10 mouse cellular contexts compared by ENCODE assay signal in genomic region chrX:106190091-106190490, GRCm38 (mm10). TPM values are rescaled to one million over a fixed set of nuclear protein-coding genes. Genes with fewer than 3 reads are reported as not detected.
DNase-seq lines count a peak whose midpoint lies in the region; ATAC-seq and TF ChIP-seq lines count a peak whose summit lies in the region.
"Had no signal": no experiment of that assay in that cellular context is flagged by ENCODE, and none has a peak within 500 bp of the region (broad histone marks: within the 10 kb centered on the region; RNA-seq: fewer than 3 reads in every experiment).

No protein-coding gene starts in this region.

- H3K4me2 ChIP-seq in lung, embryonic 14.5 days, result peak overlapping the region; percentile 74; the same call in 1 of the 2 replicates
- H3K4me2 ChIP-seq in limb, embryonic 11.5 days (ENCODE audit: low read depth, severe bottlenecking), result peak overlapping the region; percentile 24; the same call in 1 of the 2 replicates
- peak overlapping the region; percentile 64; the same call in 1 of the 2 replicates for H3K4me2 ChIP-seq in neural tube, embryonic 15.5 days

- WGBS in lung, embryonic 14.5 days, result 30% methylated on average over 4 of the region's 4 CpGs
- 54% methylated on average over 4 of the region's 4 CpGs for WGBS in limb, embryonic 11.5 days
- WGBS in neural tube, embryonic 15.5 days, result 49% methylated on average over 4 of the region's 4 CpGs
- 80% methylated on average over 4 of the region's 4 CpGs for WGBS in thymus, adult 2 months

- no peak for TF ChIP-seq POLR2A in thymus, adult 2 months (IDR thresholded peaks at IDR 0.05; ENCODE audit: control insufficient read depth, extremely low read depth, insufficient read depth, low read length, poor library complexity)

- no peaks in the 10 kb centered on the region for H3K9me3 ChIP-seq in lung, embryonic 14.5 days (ENCODE audit: low read depth, low read length)
- H3K9me3 ChIP-seq in limb, embryonic 11.5 days (ENCODE audit: control insufficient read depth, low read length), result no peaks in the 10 kb centered on the region
- no peaks in the 10 kb centered on the region for H3K9me3 ChIP-seq in neural tube, embryonic 15.5 days (replicated peaks)

- no peak overlapping the region for H3K9ac ChIP-seq in lung, embryonic 14.5 days
- no peak overlapping the region for H3K9ac ChIP-seq in limb, embryonic 11.5 days (ENCODE audit: low read length)
- no peak overlapping the region for H3K9ac ChIP-seq in neural tube, embryonic 15.5 days (replicated peaks)

- peak; percentile 6 for DNase-seq in embryo, embryonic 10.5 days (ENCODE audit: low spot score)
- no peak for DNase-seq in embryo, embryonic 9.5 days (ENCODE audit: extremely low spot score)
- DNase-seq in lung, embryonic 14.5 days, result no peak
- no peak for DNase-seq in lung, postnatal 14 days
- DNase-seq in limb, embryonic 11.5 days (ENCODE audit: low spot score), result no peak
- no peak for DNase-seq in thymus, adult 2 months
- DNase-seq in layer of hippocampus, adult 9-11 months, result no peak
- DNase-seq: adrenal gland, postnatal 10 days; embryo, embryonic 11 days had no signal

- H3K27me3 ChIP-seq in lung, embryonic 14.5 days (ENCODE audit: insufficient read depth, low read length), result no peaks in the 10 kb centered on the region
- H3K27me3 ChIP-seq in limb, embryonic 11.5 days (ENCODE audit: control insufficient read depth, insufficient read depth, low read length), result no peaks in the 10 kb centered on the region
- no peaks in the 10 kb centered on the region for H3K27me3 ChIP-seq in neural tube, embryonic 15.5 days (replicated peaks)
- H3K27me3 ChIP-seq in thymus, adult 2 months (ENCODE audit: control insufficient read depth, insufficient read depth, low read length), result no peaks in the 10 kb centered on the region

- 0 out of 2 replicates have a peak, but pooled peaks cover 18% of the 10 kb centered on the region for H3K36me3 ChIP-seq in lung, embryonic 14.5 days (ENCODE audit: insufficient read depth)
- 0 out of 2 replicates have a peak, but pooled peaks cover 3% of the 10 kb centered on the region for H3K36me3 ChIP-seq in limb, embryonic 11.5 days (ENCODE audit: control insufficient read depth, insufficient read depth, low read length)
- H3K36me3 ChIP-seq in neural tube, embryonic 15.5 days, result 0 out of 2 replicates have a peak, but pooled peaks cover 6% of the 10 kb centered on the region
- H3K36me3 ChIP-seq in thymus, adult 2 months (ENCODE audit: control insufficient read depth, insufficient read depth, low read length), result peaks cover 6% of the 10 kb centered on the region

- no peak overlapping the region for H3K4me3 ChIP-seq in lung, embryonic 14.5 days (ENCODE audit: low read depth, low read length)
- H3K4me3 ChIP-seq in limb, embryonic 11.5 days (ENCODE audit: low read depth, low read length), result no peak overlapping the region
- H3K4me3 ChIP-seq in neural tube, embryonic 15.5 days (replicated peaks), result no peak overlapping the region
- H3K4me3 ChIP-seq in thymus, adult 2 months (ENCODE audit: control insufficient read depth, insufficient read depth, low read length), result no peak overlapping the region

- H3K4me1 ChIP-seq in lung, embryonic 14.5 days (ENCODE audit: insufficient read depth), result no peaks in the 10 kb centered on the region; the same call in none of the 2 replicates
- no peaks in the 10 kb centered on the region for H3K4me1 ChIP-seq in limb, embryonic 11.5 days (ENCODE audit: control insufficient read depth, insufficient read depth, low read length)
- peaks cover 24% of the 10 kb centered on the region for H3K4me1 ChIP-seq in neural tube, embryonic 15.5 days
- H3K4me1 ChIP-seq in thymus, adult 2 months (replicated peaks; ENCODE audit: control insufficient read depth, insufficient read depth, low read length), result peaks cover 17% of the 10 kb centered on the region

- no peak overlapping the region for H3K27ac ChIP-seq in lung, embryonic 14.5 days (ENCODE audit: low read depth)
- no peak overlapping the region for H3K27ac ChIP-seq in limb, embryonic 11.5 days (replicated peaks; ENCODE audit: low read depth, low read length)
- no peak overlapping the region for H3K27ac ChIP-seq in neural tube, embryonic 15.5 days (replicated peaks)
- no peak overlapping the region for H3K27ac ChIP-seq in thymus, adult 2 months (ENCODE audit: control insufficient read depth, insufficient read depth, low read length)

- no peak for ATAC-seq in lung, embryonic 14.5 days (ENCODE audit: insufficient read depth)
- ATAC-seq in limb, embryonic 11.5 days (ENCODE audit: insufficient number of reproducible peaks, low FRiP score, low TSS enrichment, low read depth), result no peak
- ATAC-seq in neural tube, embryonic 15.5 days (ENCODE audit: low FRiP score), result no peak

- TF ChIP-seq CTCF in lung, embryonic 14.5 days (IDR thresholded peaks at IDR 0.05; ENCODE audit: low read depth), result no peak
- no peak for TF ChIP-seq CTCF in thymus, adult 2 months (IDR thresholded peaks at IDR 0.05; ENCODE audit: borderline replicate concordance, control insufficient read depth, extremely low read depth, insufficient read depth, low read length, poor library complexity)

RNA-seq across cellular contexts. Expression of gene Pgk1, which starts 3.2 kb away (rescaled TPM):
- 302 and 304 TPM in 2 replicates for polyA plus RNA-seq in lung, embryonic 14.5 days (2014; fragmentation: Nextera tagmentation; extraction: Ambion mirVana)
- 418 and 465 TPM in 2 replicates for polyA plus RNA-seq in limb, embryonic 11.5 days (2014; fragmentation: Nextera tagmentation; extraction: Ambion mirVana)
- 288 and 308 TPM in 2 replicates for polyA plus RNA-seq in neural tube, embryonic 15.5 days (2015; fragmentation: Nextera tagmentation; extraction: Ambion mirVana)
- polyA plus RNA-seq in thymus, adult 2 months (2012; rRNA removed), result 115 and 117 TPM in 2 replicates

RNA-seq across cellular contexts. Expression of gene Taf9b, which starts 30.9 kb away (rescaled TPM):
- 12.8 and 14.8 TPM in 2 replicates for polyA plus RNA-seq in lung, embryonic 14.5 days (2014; fragmentation: Nextera tagmentation; extraction: Ambion mirVana)
- 8.2 and 10.8 TPM in 2 replicates for polyA plus RNA-seq in limb, embryonic 11.5 days (2014; fragmentation: Nextera tagmentation; extraction: Ambion mirVana)
- polyA plus RNA-seq in neural tube, embryonic 15.5 days (2015; fragmentation: Nextera tagmentation; extraction: Ambion mirVana), result 19.9 and 21.4 TPM in 2 replicates
- 4.4 and 5.5 TPM in 2 replicates for polyA plus RNA-seq in thymus, adult 2 months (2012; rRNA removed)

RNA-seq across cellular contexts. Expression of gene Tlr13, which starts 47.1 kb away (rescaled TPM):
- polyA plus RNA-seq in lung, embryonic 14.5 days (2014; fragmentation: Nextera tagmentation; extraction: Ambion mirVana), result 0.62 and 0.93 TPM in 2 replicates
- polyA plus RNA-seq in limb, embryonic 11.5 days (2014; fragmentation: Nextera tagmentation; extraction: Ambion mirVana), result 0.14 and 0.19 TPM in 2 replicates
- polyA plus RNA-seq in neural tube, embryonic 15.5 days (2015; fragmentation: Nextera tagmentation; extraction: Ambion mirVana), result 0.29 and 0.59 TPM in 2 replicates
- polyA plus RNA-seq in thymus, adult 2 months (2012; rRNA removed), result 0.87 and 1.3 TPM in 2 replicates

Comparison
In these comparisons a context has a peak if more than half of its experiments do, and no peak if none do; other contexts are left out.
1. H3K4me2 ChIP-seq: peak in every context shown above with its lines; median percentile 74 in lung, embryonic 14.5 days; 64 in neural tube, embryonic 15.5 days; 24 in limb, embryonic 11.5 days.